Mouse (Mus musculus): ENCODE results near the gene Xpc. TPM values are rescaled to one million over a fixed set of nuclear protein-coding genes. Genes with fewer than 3 reads are reported as not detected.

Xpc gene
- polyA plus RNA-seq, 1 experiment from 2014 or later: 10.6 TPM

DNA sequence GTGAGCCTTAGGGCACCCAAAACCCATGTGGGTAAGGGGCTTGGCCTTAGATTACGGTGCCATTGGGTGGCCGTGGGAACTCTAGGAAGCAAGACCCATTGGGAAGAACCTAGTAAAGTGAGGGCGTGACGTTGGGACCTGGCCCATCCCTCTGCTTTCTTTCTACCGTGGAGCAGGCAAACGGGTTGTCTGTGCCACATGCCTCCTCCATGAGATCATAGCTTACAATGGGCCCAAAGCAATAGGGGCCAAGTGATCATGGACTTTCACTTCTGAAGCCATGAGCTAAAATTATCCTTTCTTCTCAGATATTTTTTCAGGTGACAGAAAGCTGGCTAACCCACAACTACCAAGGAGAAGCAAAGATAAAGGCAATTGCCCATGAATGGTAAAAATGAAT lies 15.6 kb upstream of the Xpc start:
- H3K9me3 ChIP-seq (replicated peaks; ENCODE audit: control insufficient read depth, low read length): no peaks in the 10 kb centered on the region
- H3K36me3 ChIP-seq (ENCODE audit: control insufficient read depth, insufficient read depth, low read length): no peaks in the 10 kb centered on the region
- ATAC-seq (replicated peaks; ENCODE audit: insufficient number of reproducible peaks, low FRiP score, low TSS enrichment): no peak
- no peak overlapping the region for H3K4me2 ChIP-seq
- H3K4me3 ChIP-seq (ENCODE audit: low read depth, low read length): no peak overlapping the region
- H3K27me3 ChIP-seq (ENCODE audit: control insufficient read depth, insufficient read depth, low read length): peaks cover 33% of the 10 kb centered on the region
- 0 out of 2 replicates have a peak, but pooled peaks cover 3% of the 10 kb centered on the region for H3K4me1 ChIP-seq (ENCODE audit: control insufficient read depth, insufficient read depth, low read length)
- WGBS (ENCODE audit: insufficient replicate concordance): 65% methylated on average over 6 of the region's 6 CpGs
- H3K9ac ChIP-seq (ENCODE audit: low read depth, low read length): no peak overlapping the region
- H3K27ac ChIP-seq (ENCODE audit: low read depth, low read length): no peak overlapping the region

DNA sequence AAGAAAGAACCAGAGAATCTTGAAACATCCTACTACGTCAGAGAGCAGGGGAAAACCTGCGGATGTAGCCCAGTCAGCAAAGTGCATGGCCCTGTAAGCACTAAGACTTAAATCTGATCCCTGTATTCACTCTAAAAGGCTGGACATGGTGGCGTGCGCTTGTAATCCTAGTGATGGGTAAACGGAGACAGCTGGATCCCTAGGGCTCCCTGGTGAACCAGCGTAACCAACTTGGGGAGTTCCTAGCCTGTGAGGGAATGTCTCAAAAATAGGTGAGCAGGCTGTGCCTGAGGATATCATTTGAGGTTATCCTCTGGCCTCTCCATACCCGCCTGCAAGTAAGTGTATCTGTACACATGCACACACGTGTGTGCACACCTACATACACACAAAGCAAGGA lies 15.0 kb upstream of the Xpc start:
- WGBS (ENCODE audit: insufficient replicate concordance): 86% methylated on average over 8 of the region's 8 CpGs
- Histone ChIP-seq H3K4me3 (ENCODE audit: low read depth, low read length) (no peak overlapping the region), H3K4me2 (no peak overlapping the region), H3K4me1 (ENCODE audit: control insufficient read depth, insufficient read depth, low read length) (0 out of 2 replicates have a peak, but pooled peaks cover 3% of the 10 kb centered on the region), H3K27ac (ENCODE audit: low read depth, low read length) (no peak overlapping the region), H3K9ac (ENCODE audit: low read depth, low read length) (no peak overlapping the region), H3K27me3 (ENCODE audit: control insufficient read depth, insufficient read depth, low read length) (peaks cover 31% of the 10 kb centered on the region), H3K9me3 (replicated peaks; ENCODE audit: control insufficient read depth, low read length) (no peaks in the 10 kb centered on the region), H3K36me3 (ENCODE audit: control insufficient read depth, insufficient read depth, low read length) (no peaks in the 10 kb centered on the region)
- ATAC-seq (replicated peaks; ENCODE audit: insufficient number of reproducible peaks, low FRiP score, low TSS enrichment): no peak

GRCm38 (mm10) chr6:91528265-91528664 lies 12.6 kb upstream of the Xpc start:
- Histone ChIP-seq H3K27me3 (ENCODE audit: control insufficient read depth, insufficient read depth, low read length) (peaks cover 18% of the 10 kb centered on the region; the same call in 1 of the 2 replicates), H3K4me2 (no peak overlapping the region), H3K36me3 (ENCODE audit: control insufficient read depth, insufficient read depth, low read length) (peaks cover 2% of the 10 kb centered on the region; the same call in 1 of the 2 replicates), H3K27ac (ENCODE audit: low read depth, low read length) (peak overlapping the region; percentile 35; the same call in 1 of the 2 replicates), H3K4me3 (ENCODE audit: low read depth, low read length) (no peak overlapping the region), H3K4me1 (ENCODE audit: control insufficient read depth, insufficient read depth, low read length) (0 out of 2 replicates have a peak, but pooled peaks cover 3% of the 10 kb centered on the region), H3K9me3 (replicated peaks; ENCODE audit: control insufficient read depth, low read length) (no peaks in the 10 kb centered on the region), H3K9ac (ENCODE audit: low read depth, low read length) (no peak overlapping the region)
- no peak for ATAC-seq (replicated peaks; ENCODE audit: insufficient number of reproducible peaks, low FRiP score, low TSS enrichment)
- WGBS (ENCODE audit: insufficient replicate concordance): 64% methylated on average over 7 of the region's 7 CpGs

- Histone ChIP-seq H3K27ac (ENCODE audit: low read depth, low read length) (no peak overlapping the region; the same call in 1 of the 2 replicates), H3K4me1 (ENCODE audit: control insufficient read depth, insufficient read depth, low read length) (0 out of 2 replicates have a peak, but pooled peaks cover 3% of the 10 kb centered on the region), H3K27me3 (ENCODE audit: control insufficient read depth, insufficient read depth, low read length) (peaks cover 15% of the 10 kb centered on the region; the same call in 1 of the 2 replicates), H3K9ac (ENCODE audit: low read depth, low read length) (0 out of 2 replicates have a peak overlapping the region, but pooled peaks have one; percentile 30), H3K4me3 (ENCODE audit: low read depth, low read length) (no peak overlapping the region), H3K4me2 (no peak overlapping the region), H3K9me3 (replicated peaks; ENCODE audit: control insufficient read depth, low read length) (no peaks in the 10 kb centered on the region), H3K36me3 (ENCODE audit: control insufficient read depth, insufficient read depth, low read length) (peaks cover 10% of the 10 kb centered on the region)
- ATAC-seq (replicated peaks; ENCODE audit: insufficient number of reproducible peaks, low FRiP score, low TSS enrichment): no peak
- WGBS (ENCODE audit: insufficient replicate concordance): 52% methylated on average over 5 of the region's 5 CpGs
Observed at GRCm38 (mm10) chr6:91527227-91527860, 11.7 kb upstream of the Xpc start.

DNA sequence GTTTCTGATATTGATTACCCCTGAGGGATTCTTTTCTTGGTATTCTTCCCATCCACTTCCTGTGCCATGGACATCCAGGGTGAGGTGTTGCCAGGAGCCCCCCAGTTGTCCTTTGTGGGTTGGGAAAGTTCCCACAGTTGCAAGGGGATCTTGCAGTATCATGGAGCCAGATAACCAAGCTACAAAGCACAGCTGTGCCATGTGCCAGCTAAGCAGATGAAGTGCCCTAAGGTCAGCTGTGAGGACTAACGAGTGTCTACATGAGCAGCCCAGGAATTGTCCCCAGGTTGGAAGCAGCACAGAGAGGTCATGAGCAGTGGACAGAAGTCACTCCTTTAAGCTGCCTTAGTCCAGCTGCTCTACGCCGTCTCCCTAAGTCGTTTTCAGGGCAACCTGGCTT lies 9.9 kb upstream of the Xpc start:
- peaks cover 18% of the 10 kb centered on the region for H3K36me3 ChIP-seq (ENCODE audit: control insufficient read depth, insufficient read depth, low read length)
- H3K9ac ChIP-seq (ENCODE audit: low read depth, low read length): no peak overlapping the region
- H3K9me3 ChIP-seq (replicated peaks; ENCODE audit: control insufficient read depth, low read length): no peaks in the 10 kb centered on the region
- no peak overlapping the region for H3K4me3 ChIP-seq (ENCODE audit: low read depth, low read length)
- peaks cover 6% of the 10 kb centered on the region; the same call in 1 of the 2 replicates for H3K27me3 ChIP-seq (ENCODE audit: control insufficient read depth, insufficient read depth, low read length)
- 86% methylated on average over 4 of the region's 4 CpGs for WGBS (ENCODE audit: insufficient replicate concordance)
- no peak overlapping the region for H3K4me2 ChIP-seq
- H3K27ac ChIP-seq (ENCODE audit: low read depth, low read length): no peak overlapping the region
- 0 out of 2 replicates have a peak, but pooled peaks cover 3% of the 10 kb centered on the region for H3K4me1 ChIP-seq (ENCODE audit: control insufficient read depth, insufficient read depth, low read length)
- ATAC-seq (replicated peaks; ENCODE audit: insufficient number of reproducible peaks, low FRiP score, low TSS enrichment): no peak

DNA sequence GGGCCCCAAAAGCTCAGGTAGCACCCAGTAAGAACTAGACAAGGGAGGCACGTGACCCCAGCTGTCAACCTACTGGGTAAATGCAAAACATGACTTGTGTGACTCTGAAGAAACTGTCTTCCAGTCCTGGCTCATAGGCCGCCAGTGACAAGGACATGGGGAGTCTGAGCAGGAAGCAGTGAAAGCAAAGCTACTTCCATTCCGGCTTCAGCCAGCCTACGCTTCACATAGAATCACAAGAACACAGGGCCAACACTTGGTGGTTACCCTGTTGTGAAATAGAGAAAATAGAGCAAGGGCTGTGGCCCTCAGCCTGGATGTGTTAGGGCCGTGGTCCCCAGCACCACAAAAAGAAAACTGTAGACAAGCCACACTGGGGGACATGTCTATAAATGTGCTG lies 7.1 kb upstream of the Xpc start:
- peaks cover 34% of the 10 kb centered on the region for H3K36me3 ChIP-seq (ENCODE audit: control insufficient read depth, insufficient read depth, low read length)
- H3K4me1 ChIP-seq (ENCODE audit: control insufficient read depth, insufficient read depth, low read length): peaks cover 8% of the 10 kb centered on the region
- no peaks in the 10 kb centered on the region for H3K9me3 ChIP-seq (replicated peaks; ENCODE audit: control insufficient read depth, low read length)
- H3K27ac ChIP-seq (ENCODE audit: low read depth, low read length): no peak overlapping the region
- no peak for ATAC-seq (replicated peaks; ENCODE audit: insufficient number of reproducible peaks, low FRiP score, low TSS enrichment)
- H3K4me3 ChIP-seq (ENCODE audit: low read depth, low read length): no peak overlapping the region
- H3K27me3 ChIP-seq (ENCODE audit: control insufficient read depth, insufficient read depth, low read length): no peaks in the 10 kb centered on the region
- no peak overlapping the region for H3K4me2 ChIP-seq
- H3K9ac ChIP-seq (ENCODE audit: low read depth, low read length): no peak overlapping the region
- 93% methylated on average over 5 of the region's 5 CpGs for WGBS (ENCODE audit: insufficient replicate concordance)

DNA sequence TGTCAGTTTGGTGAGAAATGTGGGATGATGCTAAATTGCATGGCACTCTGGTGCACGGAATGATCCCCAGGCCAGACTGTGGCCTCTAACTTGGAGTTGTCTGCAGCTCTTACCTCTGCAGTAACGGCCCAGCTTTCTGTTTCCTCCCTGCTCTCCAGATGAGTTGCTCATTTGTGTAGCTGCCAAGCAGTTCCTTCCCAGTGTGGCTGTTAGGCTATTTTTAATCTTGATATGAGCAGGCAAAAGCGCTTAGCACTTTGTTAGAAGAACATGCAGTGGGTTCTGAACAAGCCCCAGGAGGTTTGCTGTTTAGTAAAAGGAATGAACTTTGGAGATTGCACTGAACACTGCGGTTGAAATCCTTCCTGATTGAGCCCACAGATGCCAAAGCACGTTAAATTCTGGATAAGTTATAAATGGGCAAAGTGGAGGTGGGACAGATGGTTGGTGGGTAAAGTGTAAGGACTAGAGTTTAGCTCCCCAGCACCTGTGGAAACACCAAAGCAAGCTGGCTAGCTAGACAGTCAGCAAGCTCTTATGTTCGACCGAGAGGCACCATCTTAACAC lies 2.8 kb upstream of the Xpc start:
- 82% methylated on average over 7 of the region's 7 CpGs for WGBS (ENCODE audit: insufficient replicate concordance)
- Histone ChIP-seq H3K4me3 (ENCODE audit: low read depth, low read length) (no peak overlapping the region), H3K27me3 (ENCODE audit: control insufficient read depth, insufficient read depth, low read length) (no peaks in the 10 kb centered on the region), H3K4me2 (no peak overlapping the region), H3K9me3 (replicated peaks; ENCODE audit: control insufficient read depth, low read length) (no peaks in the 10 kb centered on the region), H3K36me3 (ENCODE audit: control insufficient read depth, insufficient read depth, low read length) (peaks cover 34% of the 10 kb centered on the region), H3K9ac (ENCODE audit: low read depth, low read length) (no peak overlapping the region; the same call in 1 of the 2 replicates), H3K4me1 (ENCODE audit: control insufficient read depth, insufficient read depth, low read length) (peaks cover 20% of the 10 kb centered on the region), H3K27ac (ENCODE audit: low read depth, low read length) (no peak overlapping the region)
- ATAC-seq (replicated peaks; ENCODE audit: insufficient number of reproducible peaks, low FRiP score, low TSS enrichment): no peak

DNA sequence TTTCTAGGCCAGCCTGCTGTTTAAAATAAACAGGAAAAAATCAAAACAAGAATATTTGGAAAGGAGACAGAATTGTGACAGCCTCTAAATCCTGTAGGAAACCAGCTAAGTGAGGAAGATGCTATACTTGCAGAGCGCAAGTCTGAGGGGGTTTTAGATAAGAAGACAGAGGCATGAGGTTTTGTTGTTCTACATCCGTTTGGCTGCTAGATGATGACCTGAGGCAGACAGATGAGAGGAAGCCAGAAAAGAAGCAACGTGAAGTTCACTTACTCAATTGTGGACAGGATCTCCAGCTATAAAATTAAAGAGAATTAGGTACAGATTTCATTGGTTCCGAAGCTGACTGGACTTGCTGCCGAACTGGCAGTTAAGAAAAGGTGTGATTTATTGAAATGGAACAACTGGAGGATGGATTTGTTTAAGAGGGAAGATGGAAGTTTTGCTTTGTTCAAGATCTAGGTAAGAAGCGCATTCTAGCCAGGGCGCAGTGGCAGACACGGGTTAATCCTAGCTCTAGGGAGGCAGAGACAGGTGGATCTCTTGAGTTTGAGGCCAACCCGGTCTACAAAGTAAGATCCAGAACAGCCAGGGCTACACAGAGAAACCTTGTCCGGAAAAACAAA lies 838 bp downstream of the Xpc start:
- H3K4me1 ChIP-seq (ENCODE audit: control insufficient read depth, insufficient read depth, low read length): peaks cover 20% of the 10 kb centered on the region
- peak overlapping the region; percentile 90 for H3K4me2 ChIP-seq
- H3K27ac ChIP-seq (ENCODE audit: low read depth, low read length): no peak overlapping the region
- peaks cover 9% of the 10 kb centered on the region for H3K36me3 ChIP-seq (ENCODE audit: control insufficient read depth, insufficient read depth, low read length)
- H3K4me3 ChIP-seq (ENCODE audit: low read depth, low read length): peak overlapping the region; percentile 80
- WGBS (ENCODE audit: insufficient replicate concordance): 27% methylated on average over 10 of the region's 10 CpGs
- H3K27me3 ChIP-seq (ENCODE audit: control insufficient read depth, insufficient read depth, low read length): no peaks in the 10 kb centered on the region
- ATAC-seq (replicated peaks; ENCODE audit: insufficient number of reproducible peaks, low FRiP score, low TSS enrichment): no peak
- H3K9ac ChIP-seq (ENCODE audit: low read depth, low read length): peak overlapping the region; percentile 95
- no peaks in the 10 kb centered on the region for H3K9me3 ChIP-seq (replicated peaks; ENCODE audit: control insufficient read depth, low read length)
